Mouse (Mus musculus) MEL-GATA-1-ER (cell line): ENCODE data around the gene Trmt10b.

Experiments used
- DNase-seq: peaks from one replicate; pipeline ENCODE4 v3.0.0-alpha.2; 2012; ENCODE audit warnings: low read depth; ENCODE audit errors: extremely low read depth

Trmt10b gene

GRCm38 (mm10) chr4:45296662-45297564 is at the start of gene Trmt10b:
Trmt10b (plus strand) TSS chr4:45297127.
- peak; percentile 67 for DNase-seq

GRCm38 (mm10) chr4:45251265-45251664 is 45.7 kb upstream of the Trmt10b start:
- DNase-seq: no peak

- DNase-seq: no peak
These were observed 44.1 kb upstream of the Trmt10b start for GRCm38 (mm10) chr4:45252861-45253262.

DNA sequence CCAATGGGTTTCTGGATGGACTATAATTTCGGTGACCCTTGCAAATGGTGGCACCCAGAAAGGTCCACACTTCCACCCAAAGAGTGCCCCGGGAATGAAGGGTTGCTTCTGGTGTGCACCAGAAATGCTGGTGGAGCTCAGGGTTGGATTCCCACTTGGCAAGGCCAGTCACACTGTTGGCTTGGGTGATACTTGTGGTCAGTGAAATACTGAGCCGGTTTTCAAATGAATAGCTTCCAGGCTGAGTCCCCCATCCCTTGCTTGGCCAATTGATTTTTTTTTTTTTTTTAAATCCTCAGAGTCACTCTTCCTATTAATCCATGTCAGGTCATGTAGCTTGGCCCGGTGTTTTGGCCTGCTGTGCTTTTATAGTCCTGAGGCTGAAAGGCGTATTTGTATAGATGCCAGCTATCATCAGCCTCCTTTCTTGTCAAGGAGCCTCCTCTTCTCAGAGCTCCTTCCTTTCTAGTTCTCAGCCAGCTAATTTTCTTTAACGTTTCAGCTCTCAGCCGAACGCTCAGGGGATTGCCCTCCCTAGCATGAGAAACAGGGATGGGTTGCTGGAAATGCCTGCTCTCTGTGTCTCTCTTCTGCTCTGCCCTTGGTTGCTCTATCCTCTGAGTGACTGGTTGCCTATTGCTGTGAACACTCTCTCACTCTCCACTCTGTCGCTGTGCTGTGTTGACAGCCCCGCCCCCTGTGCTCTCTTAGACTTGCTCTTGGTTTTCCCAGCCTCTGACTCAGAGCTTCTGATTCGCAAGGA is 42.9 kb upstream of the Trmt10b start:
- no peak for DNase-seq

DNA sequence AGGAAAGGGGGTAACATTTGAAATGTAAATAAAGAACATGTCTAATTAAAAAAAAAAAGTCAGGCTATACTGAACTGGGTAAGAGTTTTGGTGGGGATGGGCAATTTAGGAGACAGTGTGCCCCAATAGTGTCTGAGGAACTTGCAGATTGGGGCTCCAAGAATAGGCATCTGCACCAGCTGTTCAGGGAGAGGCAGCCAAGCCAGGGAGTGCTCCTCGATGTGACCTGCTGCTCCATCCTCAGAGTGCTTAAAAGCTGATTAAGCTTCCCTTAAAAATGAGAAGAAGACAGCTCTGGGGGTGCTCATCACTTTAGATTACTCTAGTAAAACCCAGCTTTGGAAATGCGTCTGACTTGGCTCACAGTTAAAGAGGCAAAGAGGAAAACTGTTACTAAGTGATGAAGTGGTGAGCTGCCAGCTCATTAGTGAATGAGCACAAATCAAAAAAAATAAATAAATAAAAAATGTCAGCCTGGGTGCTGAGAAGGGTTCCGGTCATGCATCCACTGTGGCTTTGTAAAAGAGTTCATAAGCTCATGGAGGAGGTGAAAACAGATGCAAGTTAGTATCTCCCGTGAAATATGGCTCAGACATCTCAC is 37.6 kb upstream of the Trmt10b start:
- DNase-seq: no peak

DNA sequence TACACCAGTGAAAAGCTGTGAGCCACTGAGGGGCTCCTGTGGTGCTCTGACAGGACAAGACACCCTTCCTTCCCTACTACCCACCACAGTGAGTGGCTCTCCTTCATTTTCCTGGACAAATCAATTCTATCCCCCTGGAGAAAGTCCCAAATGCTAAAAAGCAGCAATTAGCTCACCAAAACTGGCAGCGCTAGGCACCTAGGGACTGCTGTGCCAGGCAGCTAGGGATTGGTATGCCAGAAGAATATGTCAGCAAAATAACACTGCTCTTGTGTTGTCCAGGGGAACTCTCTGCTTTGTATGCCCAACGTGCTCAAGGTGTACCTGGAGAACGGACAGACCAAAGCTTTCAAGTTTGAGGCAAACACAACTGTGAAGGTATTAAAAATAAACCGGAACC is 35.4 kb upstream of the Trmt10b start:
- no peak for DNase-seq

- peak; percentile 43 for DNase-seq
These were observed 29.0 kb upstream of the Trmt10b start for GRCm38 (mm10) chr4:45267883-45268282.

DNA sequence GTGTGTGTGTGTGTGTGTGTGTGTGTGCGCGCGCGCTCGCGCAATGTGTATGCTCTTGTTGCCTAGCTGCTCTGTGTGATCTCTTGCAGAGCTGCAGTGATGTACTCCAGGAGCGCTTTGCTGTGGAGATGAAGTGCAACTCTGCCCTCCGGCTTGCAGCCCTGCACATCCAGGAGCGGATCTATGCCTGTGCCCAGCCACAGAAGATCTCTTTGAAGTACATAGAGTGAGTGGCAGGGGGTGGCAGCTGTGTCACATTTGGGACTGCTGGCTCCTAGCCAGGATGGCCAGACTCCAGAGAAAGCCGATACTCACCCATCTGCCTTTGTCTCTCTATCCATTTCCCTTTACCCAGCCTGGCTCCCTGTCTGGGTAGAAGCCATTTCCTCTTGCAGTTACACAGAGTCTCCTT is 25.9 kb upstream of the Trmt10b start:
- no peak for DNase-seq

DNA sequence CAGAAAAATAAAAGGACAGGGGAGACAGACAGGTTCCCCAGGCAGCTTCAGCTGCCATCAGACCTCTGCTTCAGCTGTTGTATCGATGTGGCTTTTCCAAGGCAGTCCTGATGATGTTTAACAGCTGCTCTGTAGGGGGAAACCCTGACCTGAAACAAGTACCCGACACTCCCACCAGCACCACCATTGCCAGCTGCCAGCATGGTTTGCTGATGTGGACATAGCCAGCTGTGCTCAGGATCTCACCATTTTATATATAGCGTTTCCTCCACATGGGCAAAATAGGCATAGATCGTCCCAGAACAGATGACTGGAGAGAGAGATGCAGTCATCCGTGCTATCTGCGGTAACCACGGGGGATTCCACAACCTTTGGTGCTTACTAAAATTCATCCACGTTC is 21.2 kb upstream of the Trmt10b start:
- no peak for DNase-seq

DNA sequence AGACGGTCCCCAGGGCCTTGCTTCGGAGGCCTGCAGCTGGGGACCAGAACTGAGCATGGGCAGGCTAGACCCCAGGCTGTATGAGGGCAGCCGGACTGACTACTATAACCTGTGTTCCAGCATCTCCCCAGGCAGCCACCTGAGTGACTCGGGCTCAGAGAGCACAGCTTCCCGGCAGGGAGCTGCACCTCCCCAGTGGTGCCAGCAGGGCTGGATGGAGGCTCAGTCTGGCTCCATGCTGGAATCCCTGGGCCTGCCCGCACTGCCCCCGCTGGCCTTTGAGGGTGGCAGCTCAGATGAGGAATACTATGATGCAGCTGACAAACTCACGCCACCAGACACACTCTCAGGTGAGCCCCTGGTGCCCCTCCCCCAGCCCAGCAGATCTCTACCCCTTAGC is 17.6 kb upstream of the Trmt10b start:
- DNase-seq: no peak

DNA sequence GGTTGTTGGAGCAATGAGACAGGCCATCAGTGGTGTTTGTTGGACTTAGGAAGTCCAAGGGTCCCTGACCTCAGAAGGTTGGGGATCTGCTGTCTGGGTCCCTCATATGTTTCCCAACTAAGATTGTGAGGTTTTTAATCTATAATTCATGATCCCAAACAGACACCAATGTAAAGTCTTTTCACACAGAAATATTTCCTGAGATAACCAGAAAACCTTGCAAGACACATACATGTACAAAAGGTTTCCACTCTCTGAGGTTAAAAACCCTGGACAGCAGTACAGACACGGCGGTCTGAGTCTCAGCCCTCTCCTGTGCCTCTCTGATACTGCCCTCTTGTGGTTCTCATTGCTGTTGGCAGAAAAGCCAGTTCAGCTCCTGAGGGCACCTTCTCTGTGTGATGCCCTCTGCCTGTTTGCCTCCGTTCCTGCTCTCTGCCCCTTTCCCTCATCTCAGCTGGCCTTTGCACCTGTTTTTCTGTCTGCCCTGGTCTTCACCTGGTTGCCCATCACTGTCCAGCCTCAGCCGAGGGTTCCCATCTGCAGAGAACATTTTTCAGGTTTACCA is 16.9 kb upstream of the Trmt10b start:
- DNase-seq: no peak

- no peak for DNase-seq
These were observed 10.6 kb upstream of the Trmt10b start for GRCm38 (mm10) chr4:45286318-45286717.

- DNase-seq: no peak
These were observed 9.0 kb upstream of the Trmt10b start for GRCm38 (mm10) chr4:45287906-45288305.

DNA sequence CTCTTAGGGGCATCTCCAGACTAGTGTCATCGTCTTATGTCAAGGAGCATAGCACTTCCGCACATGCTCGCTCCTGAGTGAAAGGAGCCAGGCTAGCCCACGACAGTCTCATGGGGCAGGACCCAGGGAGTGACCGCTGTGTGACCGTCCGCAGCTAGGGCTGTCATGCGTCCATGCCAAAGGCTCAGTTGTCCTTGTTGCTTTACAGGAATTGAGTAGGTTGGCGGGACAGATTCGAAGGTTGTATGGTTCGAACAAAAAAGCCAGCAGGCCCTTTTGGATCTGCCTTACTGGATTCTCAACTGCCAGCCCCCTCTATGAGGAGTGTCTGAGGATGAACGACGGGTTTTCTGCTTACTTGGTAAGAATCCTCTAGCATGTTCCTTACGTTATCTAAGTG is 8.6 kb downstream of the Trmt10b start:
- no peak for DNase-seq

- no peak for DNase-seq
These were observed 11.1 kb downstream of the Trmt10b start for GRCm38 (mm10) chr4:45308046-45308445.

GRCm38 (mm10) chr4:45308606-45309005 is 11.7 kb downstream of the Trmt10b start:
- no peak for DNase-seq

DNA sequence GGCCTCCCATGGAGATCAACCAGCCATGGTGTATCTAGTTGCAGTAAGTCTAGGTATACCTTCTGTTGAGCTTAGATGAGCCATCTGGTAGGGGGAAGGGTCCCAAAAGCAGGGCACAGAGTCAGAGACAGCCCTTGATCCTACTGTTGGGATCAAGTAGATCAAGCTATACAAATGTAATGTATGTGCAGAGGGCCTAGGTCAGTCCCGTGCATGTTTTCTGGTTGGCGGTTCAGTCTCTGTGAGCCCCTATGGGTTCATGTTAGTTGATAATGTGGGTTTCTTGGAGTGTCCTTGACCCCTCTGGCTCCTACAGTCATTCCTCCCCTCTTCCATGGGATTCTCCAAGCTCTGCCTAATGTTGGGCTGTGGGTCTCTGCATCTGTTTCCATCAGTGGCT is 14.1 kb downstream of the Trmt10b start:
- DNase-seq: no peak

DNA sequence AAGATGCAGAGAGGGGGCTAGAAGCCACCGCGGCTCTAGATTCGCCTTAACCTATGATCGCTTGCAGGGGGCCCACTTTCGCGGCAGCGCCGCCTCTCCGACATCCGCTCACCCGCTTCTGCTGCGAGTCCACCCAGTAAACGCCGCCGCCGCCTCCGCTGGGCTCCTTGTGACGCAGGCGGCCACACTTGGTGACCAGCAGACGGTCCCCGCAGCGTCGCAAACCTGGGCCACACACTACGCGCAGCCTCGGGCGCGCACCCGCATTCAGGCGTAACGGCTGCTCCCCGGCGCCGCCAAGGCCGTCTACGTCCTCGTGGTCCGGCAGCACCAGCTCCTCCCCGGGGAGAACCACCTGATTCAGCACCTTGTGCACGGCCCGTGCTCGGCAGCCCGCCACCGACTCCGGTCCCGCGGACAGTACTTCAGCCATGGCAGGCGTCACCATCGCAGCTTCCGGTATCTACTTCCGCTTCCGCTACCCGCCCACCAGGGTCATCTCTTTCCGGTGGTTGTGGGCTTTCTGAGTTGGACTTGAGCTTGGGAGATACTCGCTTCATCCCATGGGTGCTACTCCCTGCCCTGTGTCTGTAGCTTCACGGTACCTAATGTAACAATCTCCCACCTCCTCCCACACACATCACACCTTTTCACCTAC is 23.4 kb downstream of the Trmt10b start:
- peak; percentile 60 for DNase-seq

GRCm38 (mm10) chr4:45331139-45331538 is 34.2 kb downstream of the Trmt10b start:
- no peak for DNase-seq

DNA sequence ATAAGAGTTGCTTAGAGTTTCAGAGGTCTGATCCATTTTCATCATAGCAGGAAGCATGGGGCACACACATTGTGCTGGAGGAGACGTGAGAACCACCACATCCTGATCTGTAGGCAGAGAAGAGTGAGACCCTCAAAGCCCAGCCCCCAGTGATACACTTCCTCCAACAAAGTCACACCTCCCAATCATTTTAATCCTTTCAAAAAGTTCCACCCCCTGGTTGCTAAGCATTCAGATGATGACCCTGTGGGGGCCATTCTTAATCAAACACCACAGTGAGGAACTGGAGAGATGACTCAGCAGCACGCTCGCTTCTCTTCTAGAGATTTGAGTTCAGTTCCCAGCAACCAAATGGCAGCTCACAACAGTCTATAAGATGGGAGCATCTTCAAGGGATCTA is 35.5 kb downstream of the Trmt10b start:
- peak; percentile 64 for DNase-seq

DNA sequence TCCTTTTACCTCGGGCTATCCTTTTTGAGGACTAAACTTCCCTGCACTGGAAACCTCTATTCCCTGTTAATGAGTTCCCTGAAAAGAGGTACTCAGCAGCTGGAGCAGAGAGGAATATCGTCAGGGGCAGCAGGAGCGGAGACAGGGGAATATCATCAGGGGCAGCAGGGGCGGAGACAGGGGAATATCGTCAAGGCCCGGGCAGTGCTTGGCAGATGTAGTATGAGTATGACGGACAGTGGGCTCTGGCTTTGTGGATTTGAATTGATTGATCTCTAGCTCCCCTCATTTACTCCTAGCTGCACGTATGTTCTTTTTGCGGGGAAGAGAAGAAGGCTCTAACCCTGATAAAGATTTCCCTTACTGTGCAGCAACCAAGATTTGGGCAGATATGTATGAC is 44.3 kb downstream of the Trmt10b start:
- no peak for DNase-seq
